Mouse (Mus musculus): ENCODE measurements at regions not wholly inside any gene's neighbourhood (a gene's known extent, or its start where the extent isn't known, plus 50 kb on each side); places are given as distances from the start of the nearest gene placed in this dataset.

GRCm38 (mm10) chr15:21836110-21836509 is 712.7 kb upstream of the Cdh18 start:
- DNase-seq (ENCODE audit: low spot score in 2 of 2) = no peak

- no peak for DNase-seq (ENCODE audit: low spot score in 2 of 2)
These were observed 690.3 kb upstream of the Cdh18 start for GRCm38 (mm10) chr15:21858540-21858939.

DNA sequence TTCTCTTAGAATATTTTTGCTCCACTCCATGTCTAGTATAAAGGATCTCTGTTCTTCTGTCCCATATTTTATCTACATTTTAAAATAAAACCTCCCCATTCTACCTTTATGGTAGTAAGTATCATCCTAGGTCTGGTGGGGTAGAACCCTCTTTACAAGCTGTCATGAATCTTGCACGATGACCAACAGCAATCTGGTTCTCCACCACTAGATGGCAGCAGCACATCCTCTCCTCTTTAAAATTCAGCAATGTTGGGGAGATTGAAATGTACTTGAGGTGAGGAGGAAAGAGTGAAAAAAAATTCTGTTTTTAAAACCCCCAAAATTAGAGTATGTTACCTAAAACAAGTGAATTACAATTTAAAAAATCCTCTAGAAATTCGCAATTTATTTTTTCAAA is 663.6 kb upstream of the Cdh18 start:
- DNase-seq (ENCODE audit: low spot score in 2 of 2) = peak in 1 of 2 experiments; percentile 29
